Comparison of ENCODE assay signal across 12 mouse cellular contexts in genomic region chr11:111296309-111296721, GRCm38 (mm10).
A peak's percentile ranks its signal among the peaks of the same experiment; 100 is the strongest.
DNase-seq lines count a peak whose midpoint lies in the region; ATAC-seq and TF ChIP-seq lines count a peak whose summit lies in the region.
"Had no signal": no experiment of that assay in that cellular context is flagged by ENCODE, and none has a peak within 500 bp of the region (broad histone marks: within the 10 kb centered on the region; RNA-seq: fewer than 3 reads in every experiment).

No protein-coding gene starts in this region.

- no peak for DNase-seq in intestine, embryonic 14.5 days (ENCODE audit: low spot score)
- DNase-seq in brain, embryonic 14.5 days (ENCODE audit: low read depth), result peak; percentile 80
- no peak for DNase-seq in layer of hippocampus, postnatal 14 days (ENCODE audit: low spot score in 2 of 2)
- no peak for DNase-seq in retina, embryonic 14.5 days (ENCODE audit: low spot score)
- DNase-seq: adrenal gland, postnatal 25 days; cerebellum, adult 9-11 months; kidney, adult 11 months had no signal

- peak overlapping the region; percentile 22; the same call in 1 of the 2 replicates for H3K4me2 ChIP-seq in intestine, embryonic 14.5 days (ENCODE audit: low read length)
- no peak overlapping the region for H3K4me2 ChIP-seq in intestine, embryonic 16.5 days (ENCODE audit: low read depth, low read length)
- peak overlapping the region; percentile 20 for H3K4me2 ChIP-seq in forebrain, embryonic 16.5 days (ENCODE audit: low read length)
- H3K4me2 ChIP-seq in midbrain, embryonic 15.5 days, result peak overlapping the region; percentile 50
- H3K4me2 ChIP-seq: lung, embryonic 15.5 days had no signal

- H3K27me3 ChIP-seq in intestine, embryonic 14.5 days (replicated peaks; ENCODE audit: control insufficient read depth, insufficient read depth, low read length), result no peaks in the 10 kb centered on the region
- H3K27me3 ChIP-seq in intestine, embryonic 16.5 days (replicated peaks; ENCODE audit: control insufficient read depth, insufficient read depth, low read length), result no peaks in the 10 kb centered on the region
- H3K27me3 ChIP-seq in forebrain, embryonic 16.5 days (replicated peaks; ENCODE audit: control insufficient read depth, insufficient read depth, low read length), result no peaks in the 10 kb centered on the region
- H3K27me3 ChIP-seq in midbrain, embryonic 15.5 days (replicated peaks), result no peaks in the 10 kb centered on the region
- H3K27me3 ChIP-seq: lung, embryonic 15.5 days had no signal

- 34% methylated on average over 9 of the region's 9 CpGs for WGBS in intestine, embryonic 14.5 days
- 26% methylated on average over 9 of the region's 9 CpGs for WGBS in intestine, embryonic 16.5 days
- 23% methylated on average over 9 of the region's 9 CpGs for WGBS in forebrain, embryonic 16.5 days
- WGBS in midbrain, embryonic 15.5 days, result 11% methylated on average over 9 of the region's 9 CpGs

- no peak for TF ChIP-seq CTCF in brain, embryonic 14.5 days (IDR thresholded peaks at IDR 0.05; ENCODE audit: borderline replicate concordance, extremely low read depth, insufficient read depth, insufficient read length)

- H3K9ac ChIP-seq in intestine, embryonic 14.5 days (ENCODE audit: low read length), result no peak overlapping the region
- H3K9ac ChIP-seq in intestine, embryonic 16.5 days (ENCODE audit: low read depth, low read length), result no peak overlapping the region
- H3K9ac ChIP-seq in forebrain, embryonic 16.5 days (replicated peaks; ENCODE audit: low read depth, low read length), result no peak overlapping the region
- no peak overlapping the region for H3K9ac ChIP-seq in midbrain, embryonic 15.5 days
- H3K9ac ChIP-seq: lung, embryonic 15.5 days had no signal

- no peak for ATAC-seq in intestine, embryonic 14.5 days (replicated peaks; ENCODE audit: low FRiP score, low TSS enrichment, low read depth)
- no peak for ATAC-seq in intestine, embryonic 16.5 days
- ATAC-seq in forebrain, embryonic 16.5 days, result peak; percentile 93
- peak; percentile 60; the same call in 1 of the 2 replicates for ATAC-seq in midbrain, embryonic 15.5 days (replicated peaks)

- TF ChIP-seq POLR2A in brain, embryonic 14.5 days (IDR thresholded peaks at IDR 0.05; ENCODE audit: borderline replicate concordance, extremely low read depth, insufficient read depth, insufficient read length, poor library complexity, severe bottlenecking), result no peak

- H3K4me1 ChIP-seq in intestine, embryonic 14.5 days (replicated peaks; ENCODE audit: control insufficient read depth, insufficient read depth, low read length), result no peaks in the 10 kb centered on the region
- H3K4me1 ChIP-seq in intestine, embryonic 16.5 days (ENCODE audit: control insufficient read depth, insufficient read depth, low read length), result no peaks in the 10 kb centered on the region
- peaks cover 3% of the 10 kb centered on the region; the same call in 1 of the 2 replicates for H3K4me1 ChIP-seq in forebrain, embryonic 16.5 days (replicated peaks; ENCODE audit: control insufficient read depth, insufficient read depth, low read length)
- peaks cover 9% of the 10 kb centered on the region; the same call in 1 of the 2 replicates for H3K4me1 ChIP-seq in midbrain, embryonic 15.5 days
- H3K4me1 ChIP-seq: lung, embryonic 15.5 days had no signal

- H3K9me3 ChIP-seq in intestine, embryonic 14.5 days (ENCODE audit: control insufficient read depth, low read length), result no peaks in the 10 kb centered on the region
- no peaks in the 10 kb centered on the region; the same call in 1 of the 2 replicates for H3K9me3 ChIP-seq in intestine, embryonic 16.5 days (ENCODE audit: control insufficient read depth, low read length)
- H3K9me3 ChIP-seq in forebrain, embryonic 16.5 days (ENCODE audit: control insufficient read depth, low read length), result peaks cover 2% of the 10 kb centered on the region; the same call in 1 of the 2 replicates
- no peaks in the 10 kb centered on the region for H3K9me3 ChIP-seq in midbrain, embryonic 15.5 days
- H3K9me3 ChIP-seq: limb, embryonic 10.5 days; lung, embryonic 15.5 days had no signal

- no peak overlapping the region for H3K27ac ChIP-seq in intestine, embryonic 14.5 days (ENCODE audit: low read depth)
- no peak overlapping the region for H3K27ac ChIP-seq in intestine, embryonic 16.5 days (ENCODE audit: low read length)
- H3K27ac ChIP-seq in forebrain, embryonic 16.5 days (ENCODE audit: low read length), result no peak overlapping the region
- 0 out of 2 replicates have a peak overlapping the region, but pooled peaks have one; percentile 20 for H3K27ac ChIP-seq in midbrain, embryonic 15.5 days
- H3K27ac ChIP-seq: limb, embryonic 10.5 days; lung, embryonic 15.5 days had no signal

- H3K4me3 ChIP-seq in intestine, embryonic 14.5 days (ENCODE audit: low read depth, low read length), result no peak overlapping the region
- no peak overlapping the region for H3K4me3 ChIP-seq in intestine, embryonic 16.5 days (ENCODE audit: low read length)
- H3K4me3 ChIP-seq in forebrain, embryonic 16.5 days (replicated peaks; ENCODE audit: low read length), result no peak overlapping the region
- peak overlapping the region; percentile 23 for H3K4me3 ChIP-seq in midbrain, embryonic 15.5 days
- H3K4me3 ChIP-seq: limb, embryonic 10.5 days; lung, embryonic 15.5 days had no signal

- H3K36me3 ChIP-seq in intestine, embryonic 14.5 days (ENCODE audit: control insufficient read depth, insufficient read depth, low read length), result no peaks in the 10 kb centered on the region
- no peaks in the 10 kb centered on the region for H3K36me3 ChIP-seq in intestine, embryonic 16.5 days (ENCODE audit: control insufficient read depth, insufficient read depth, low read length)
- no peaks in the 10 kb centered on the region for H3K36me3 ChIP-seq in forebrain, embryonic 16.5 days (ENCODE audit: control insufficient read depth, insufficient read depth)
- H3K36me3 ChIP-seq in midbrain, embryonic 15.5 days (replicated peaks), result no peaks in the 10 kb centered on the region
- H3K36me3 ChIP-seq: limb, embryonic 10.5 days; lung, embryonic 15.5 days had no signal

Comparison
In these comparisons a context has a peak if more than half of its experiments do, and no peak if none do; other contexts are left out.
1. ATAC-seq: peak in forebrain, embryonic 16.5 days (single experiment) and midbrain, embryonic 15.5 days (single experiment); none in intestine, embryonic 14.5 days (single experiment) and intestine, embryonic 16.5 days (single experiment).